Mouse (Mus musculus): ENCODE results near the gene Cep128.

The Cep128 gene

GRCm38 (mm10) chr12:91183928-91184327 is 200.3 kb downstream of the Cep128 start:
- no peak for DNase-seq (ENCODE audit: extremely low read depth, insufficient read length, low spot score)

- no peak for DNase-seq (ENCODE audit: extremely low read depth, insufficient read length, low spot score)
Measured at GRCm38 (mm10) chr12:91183304-91183855, 200.8 kb downstream of the Cep128 start.

- no peak for DNase-seq (ENCODE audit: extremely low read depth, insufficient read length, low spot score)
Measured at GRCm38 (mm10) chr12:91176808-91177526, 207.2 kb downstream of the Cep128 start.

GRCm38 (mm10) chr12:91171613-91172012 is 212.6 kb downstream of the Cep128 start:
- DNase-seq (ENCODE audit: extremely low read depth, insufficient read length, low spot score): no peak

- no peak for DNase-seq (ENCODE audit: extremely low read depth, insufficient read length, low spot score)
Measured at GRCm38 (mm10) chr12:91161015-91161730, 223.0 kb downstream of the Cep128 start.

- no peak for DNase-seq (ENCODE audit: extremely low read depth, insufficient read length, low spot score)
Measured at GRCm38 (mm10) chr12:91158481-91158880, 225.7 kb downstream of the Cep128 start.

GRCm38 (mm10) chr12:91154052-91154451 is 230.2 kb downstream of the Cep128 start:
- DNase-seq (ENCODE audit: extremely low read depth, insufficient read length, low spot score): no peak

GRCm38 (mm10) chr12:91149152-91149551 is 235.1 kb downstream of the Cep128 start:
- DNase-seq (ENCODE audit: extremely low read depth, insufficient read length, low spot score): no peak

- no peak for DNase-seq (ENCODE audit: extremely low read depth, insufficient read length, low spot score)
Measured at GRCm38 (mm10) chr12:91134740-91135517, 249.3 kb downstream of the Cep128 start.

- DNase-seq (ENCODE audit: extremely low read depth, insufficient read length, low spot score): no peak
Measured at GRCm38 (mm10) chr12:91115054-91115453, 269.2 kb downstream of the Cep128 start.

- DNase-seq (ENCODE audit: extremely low read depth, insufficient read length, low spot score): no peak
Measured at GRCm38 (mm10) chr12:91103316-91103715, 280.9 kb downstream of the Cep128 start.

GRCm38 (mm10) chr12:91097869-91098268 is 286.3 kb downstream of the Cep128 start:
- no peak for DNase-seq (ENCODE audit: extremely low read depth, insufficient read length, low spot score)

- DNase-seq (ENCODE audit: extremely low read depth, insufficient read length, low spot score): no peak
Measured at GRCm38 (mm10) chr12:91096197-91096596, 288.0 kb downstream of the Cep128 start.

- no peak for DNase-seq (ENCODE audit: extremely low read depth, insufficient read length, low spot score)
Measured at GRCm38 (mm10) chr12:91088271-91088670, 295.9 kb downstream of the Cep128 start.

- no peak for DNase-seq (ENCODE audit: extremely low read depth, insufficient read length, low spot score)
Measured at GRCm38 (mm10) chr12:91085967-91086366, 298.2 kb downstream of the Cep128 start.

GRCm38 (mm10) chr12:91075600-91075999 is 308.6 kb downstream of the Cep128 start:
- no peak for DNase-seq (ENCODE audit: extremely low read depth, insufficient read length, low spot score)

GRCm38 (mm10) chr12:91070551-91071045 is 313.6 kb downstream of the Cep128 start:
- DNase-seq (ENCODE audit: extremely low read depth, insufficient read length, low spot score): peak; percentile 37

GRCm38 (mm10) chr12:91067083-91067441 is 317.1 kb downstream of the Cep128 start:
- no peak for DNase-seq (ENCODE audit: extremely low read depth, insufficient read length, low spot score)

GRCm38 (mm10) chr12:91066286-91067082 is 317.7 kb downstream of the Cep128 start:
- DNase-seq (ENCODE audit: extremely low read depth, insufficient read length, low spot score): no peak

- DNase-seq (ENCODE audit: extremely low read depth, insufficient read length, low spot score): no peak
Measured at GRCm38 (mm10) chr12:91065423-91065822, 318.8 kb downstream of the Cep128 start.

Data from 3134 (cell line).